Mouse (Mus musculus): Measurements from ENCODE around the gene Bloc1s1.

The Bloc1s1 gene

DNA sequence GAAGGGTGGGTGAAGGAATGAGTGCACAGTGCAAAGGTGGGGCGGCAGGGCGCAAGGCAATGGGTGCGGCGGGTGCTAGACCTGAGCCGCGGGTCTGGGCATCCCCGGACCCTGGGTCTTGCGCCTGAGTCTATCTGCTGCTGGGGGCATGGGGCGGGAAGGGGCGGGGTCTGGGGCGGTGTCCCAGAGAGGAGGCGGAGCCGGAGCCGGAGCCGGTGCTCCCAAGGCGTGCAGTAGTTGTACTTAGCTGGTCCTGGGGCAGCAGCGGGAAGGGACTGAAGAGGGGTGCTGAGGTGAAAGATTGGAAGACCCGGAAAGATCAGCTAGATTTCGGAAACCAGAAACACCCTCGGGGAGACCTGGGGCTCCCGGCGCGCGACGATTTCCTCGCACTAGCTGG is 9.7 kb upstream of the Bloc1s1 start, which contains the start of gene Itga7:
Gene Itga7, plus strand, starts transcription at position 245 of the 400 bp plus-strand sequence.
- intact Hi-C loops (cut with DNase I), result no loop called here

DNA sequence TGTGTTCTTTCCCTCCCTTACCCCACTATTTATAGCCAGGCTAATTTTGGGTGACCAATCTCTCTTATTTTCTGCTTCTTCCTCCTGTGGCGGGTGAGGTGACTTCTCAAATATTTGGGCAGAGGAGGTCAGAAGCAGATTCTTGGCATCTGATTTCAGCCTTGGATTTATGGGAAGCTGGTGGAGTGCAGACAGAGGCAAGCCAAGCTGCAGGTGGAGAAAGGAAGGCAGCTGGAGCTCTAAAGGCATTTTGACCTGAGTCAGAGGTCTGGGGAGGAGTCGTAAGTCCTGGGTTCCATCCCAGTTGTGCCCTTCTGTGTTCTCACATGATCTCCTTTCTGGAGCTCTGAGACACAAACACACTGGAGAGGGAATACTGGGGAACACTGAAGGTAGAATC is 7.6 kb upstream of the Bloc1s1 start:
- intact Hi-C loops (cut with DNase I), result no loop called here

DNA sequence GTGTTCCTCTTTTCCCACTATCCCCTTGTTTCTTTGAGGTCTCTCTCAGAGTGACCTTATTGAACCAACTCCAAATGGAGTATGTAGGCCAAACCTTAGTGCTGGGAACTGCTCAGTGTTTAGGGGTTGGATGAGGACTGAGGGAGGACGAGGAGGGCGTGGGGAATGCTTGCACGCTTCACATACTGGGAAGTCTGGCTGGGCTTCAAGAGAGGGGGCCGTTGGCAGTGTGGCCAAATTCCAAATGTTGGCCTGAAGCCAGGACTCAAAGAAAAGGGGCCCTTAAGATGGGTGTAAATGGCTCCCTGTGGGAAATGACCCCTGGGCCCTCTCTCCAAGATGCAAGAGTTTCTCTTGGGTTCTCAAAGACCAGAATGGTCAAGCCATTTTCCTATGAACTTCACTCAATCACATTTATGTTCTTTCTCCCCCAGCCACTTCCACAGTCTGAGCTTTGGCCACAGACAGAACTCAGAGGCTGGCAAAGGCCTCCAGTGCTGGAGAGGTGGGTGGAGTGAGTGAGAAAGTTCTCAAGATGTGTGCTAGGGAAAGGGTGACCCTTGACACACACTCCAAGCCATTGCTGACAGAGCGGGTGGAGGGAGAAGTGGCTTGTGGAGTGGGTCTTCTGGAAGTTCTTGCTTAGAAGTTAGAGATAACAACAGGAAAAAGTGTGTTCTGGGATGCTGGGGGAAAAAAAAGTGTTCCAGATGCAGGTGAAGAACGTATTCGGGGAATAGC is 6.0 kb upstream of the Bloc1s1 start:
- intact Hi-C loops (cut with DNase I), result no loop called here

DNA sequence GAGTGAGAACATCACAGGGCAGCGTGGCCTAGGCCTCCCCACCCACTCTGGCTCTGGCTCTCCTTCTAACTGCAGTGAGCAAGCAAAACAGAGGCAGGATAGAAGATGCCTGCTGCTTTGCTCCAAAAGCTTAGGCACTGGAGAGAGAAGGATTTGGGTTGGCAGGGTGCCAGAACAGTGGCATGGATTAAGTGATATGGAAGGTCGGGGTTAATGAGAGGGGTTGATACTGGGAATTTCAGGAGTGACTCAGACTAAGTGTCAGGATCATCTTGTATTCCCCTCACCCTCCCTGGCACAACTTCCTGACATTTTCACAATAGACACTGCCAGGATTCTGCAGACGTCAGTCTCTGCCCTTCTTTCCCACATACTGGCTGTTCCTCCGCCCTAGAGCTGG is 4.5 kb upstream of the Bloc1s1 start:
- intact Hi-C loops (cut with DNase I), result no loop called here

DNA sequence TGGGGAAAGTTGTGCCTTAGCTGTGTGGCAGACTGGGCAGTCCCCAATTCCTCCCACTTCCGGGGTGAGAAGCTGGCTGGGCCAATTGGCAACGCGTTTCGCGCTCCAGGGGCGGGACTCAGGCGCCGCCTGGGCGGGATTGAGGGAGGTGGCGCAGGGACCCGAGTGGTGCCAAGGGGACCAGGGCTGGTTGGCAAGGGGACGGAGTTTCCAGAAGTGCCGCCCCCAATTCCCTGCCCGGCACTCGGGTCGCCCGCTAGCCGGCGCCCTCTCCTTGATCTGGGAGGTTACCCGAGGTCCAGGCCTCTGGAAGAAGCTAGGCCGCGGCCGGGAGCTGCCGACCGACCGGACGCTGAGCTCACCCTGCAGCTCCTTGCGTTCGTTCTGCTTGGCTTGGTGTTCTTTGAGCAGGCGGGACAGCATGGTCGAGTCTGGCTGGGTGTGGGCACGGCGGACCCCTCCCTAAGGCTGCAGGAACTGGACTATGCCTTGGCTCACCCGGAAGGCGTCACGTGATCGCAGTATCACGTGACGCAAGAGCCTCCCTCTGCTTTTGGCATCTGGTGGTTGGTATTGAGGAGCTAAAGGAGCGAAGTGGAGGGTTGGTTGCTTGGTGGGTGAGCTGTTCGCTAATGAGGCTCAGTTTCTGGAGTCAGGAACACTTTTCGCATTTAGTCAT is 683 bp downstream of the Bloc1s1 start:
- intact Hi-C loops (cut with DNase I), result no loop called here

DNA sequence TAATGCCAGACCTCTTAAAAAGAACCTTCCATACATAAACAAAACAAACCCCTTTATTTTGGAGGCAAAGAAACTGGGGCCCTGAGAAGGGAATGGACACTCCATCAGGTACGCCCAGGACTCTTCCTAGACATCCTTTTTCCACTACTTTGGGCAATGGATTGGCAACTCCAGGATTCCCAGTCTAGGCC is 1.1 kb downstream of the Bloc1s1 start, which contains the start of gene Rdh5:
Gene Rdh5, minus strand, starts transcription at position 67 of the 191 bp plus-strand sequence.
- intact Hi-C loops (cut with DNase I), result no loop called here

DNA sequence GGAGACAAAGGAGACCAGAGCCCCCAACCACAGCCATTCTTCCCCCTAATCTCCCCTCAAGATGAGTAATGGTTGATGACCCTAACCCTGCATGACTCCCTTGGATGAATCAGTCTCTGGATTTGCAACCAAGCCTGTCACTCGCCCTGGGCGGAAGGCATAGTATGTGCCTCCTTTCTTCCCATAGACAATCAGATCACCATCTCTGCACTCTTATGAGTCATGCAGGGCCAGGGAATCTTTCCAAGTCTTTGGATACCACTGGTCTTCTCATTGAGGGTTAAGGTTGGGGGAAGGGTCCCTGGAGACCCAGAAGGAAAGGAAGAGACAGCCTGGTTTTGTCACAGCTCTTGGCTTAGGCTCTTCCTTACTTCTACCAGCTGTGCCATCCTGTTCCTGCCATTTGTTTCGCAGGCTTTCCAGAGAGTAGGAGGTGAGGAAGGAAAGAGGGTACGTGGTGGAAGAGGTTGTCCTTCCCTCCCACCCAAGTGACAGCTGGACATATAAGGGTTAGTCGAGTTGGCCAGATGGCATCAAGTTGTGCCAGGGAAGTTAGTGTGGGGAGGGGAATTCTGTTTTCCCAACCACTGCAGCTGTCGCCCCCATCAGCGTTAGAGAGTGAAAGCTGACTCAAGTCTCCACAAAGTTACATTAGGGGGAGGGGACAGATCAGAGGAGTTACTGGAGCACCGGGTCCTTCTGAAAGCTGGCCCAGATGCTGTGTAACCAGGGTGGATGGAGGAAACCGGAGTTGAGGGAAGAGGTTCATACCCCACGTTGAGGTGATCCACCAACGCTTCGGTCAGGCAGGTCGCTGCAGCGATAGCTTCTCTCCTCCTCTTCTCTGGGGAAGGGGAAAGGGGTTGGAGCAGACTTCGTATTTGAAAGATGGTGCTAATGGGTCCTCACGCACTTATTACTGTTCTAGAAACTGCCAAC is 1.7 kb downstream of the Bloc1s1 start:
- intact Hi-C loops (cut with DNase I), result no loop called here

DNA sequence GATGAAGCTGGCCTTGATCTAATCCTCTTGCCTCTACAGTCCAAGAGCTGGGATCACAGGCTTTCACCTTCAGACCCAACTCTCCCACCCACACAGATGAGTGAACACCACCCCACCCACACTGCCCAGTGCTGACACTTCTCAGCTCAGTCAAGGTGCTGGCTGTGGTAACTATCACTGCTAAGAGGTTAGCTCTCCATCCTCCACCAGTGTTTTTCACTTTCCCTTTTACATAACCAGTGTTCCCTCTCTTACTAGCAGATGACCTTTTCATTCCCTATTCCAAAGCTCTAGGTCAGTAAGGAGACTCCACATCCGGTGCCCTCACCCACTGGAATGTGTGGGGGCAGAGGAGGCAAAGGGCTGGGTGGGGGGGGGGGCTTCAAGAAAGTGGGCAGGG is 2.6 kb downstream of the Bloc1s1 start:
- intact Hi-C loops (cut with DNase I), result no loop called here

DNA sequence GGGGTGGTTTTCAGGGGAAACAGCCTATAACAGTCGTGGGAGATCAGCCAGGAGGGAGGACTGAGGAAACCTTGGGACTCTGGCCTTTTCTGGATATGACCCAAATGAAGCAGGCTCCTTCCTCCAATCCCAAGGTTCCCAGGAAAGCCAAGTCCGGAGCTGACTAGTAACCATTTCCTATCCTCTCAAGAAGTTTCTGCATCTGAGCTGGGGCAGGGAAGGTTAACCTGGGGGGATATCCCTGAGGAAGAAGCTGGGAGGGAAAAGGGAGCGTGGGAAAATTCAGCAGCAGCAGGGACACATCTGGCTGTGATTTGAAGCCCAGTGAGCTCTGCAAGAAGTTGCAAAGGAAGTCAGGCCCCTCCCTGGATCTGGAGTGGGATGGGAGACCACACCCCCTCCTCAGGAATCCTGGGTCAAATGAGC is 3.1 kb downstream of the Bloc1s1 start:
- intact Hi-C loops (cut with DNase I), result no loop called here

DNA sequence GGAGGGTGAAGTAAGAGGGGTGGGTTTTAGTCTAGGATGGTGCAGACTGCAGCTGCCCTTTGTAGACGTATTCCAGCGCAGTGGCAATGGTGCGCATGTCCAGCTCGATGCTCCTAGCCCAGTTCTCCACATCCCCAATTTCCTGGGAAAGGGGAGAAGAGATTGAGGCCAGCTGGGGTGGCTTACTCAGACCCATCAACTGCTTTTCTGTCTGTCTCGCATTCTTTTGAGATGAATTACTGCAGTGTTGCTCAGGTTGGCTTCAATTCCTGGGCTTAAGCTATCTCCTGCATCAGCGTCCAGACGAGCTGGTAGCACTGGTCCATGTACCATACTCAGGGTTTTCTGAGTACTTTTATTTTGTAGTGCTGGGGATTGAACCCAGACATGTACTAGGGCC is 3.9 kb downstream of the Bloc1s1 start:
- intact Hi-C loops (cut with DNase I), result no loop called here

DNA sequence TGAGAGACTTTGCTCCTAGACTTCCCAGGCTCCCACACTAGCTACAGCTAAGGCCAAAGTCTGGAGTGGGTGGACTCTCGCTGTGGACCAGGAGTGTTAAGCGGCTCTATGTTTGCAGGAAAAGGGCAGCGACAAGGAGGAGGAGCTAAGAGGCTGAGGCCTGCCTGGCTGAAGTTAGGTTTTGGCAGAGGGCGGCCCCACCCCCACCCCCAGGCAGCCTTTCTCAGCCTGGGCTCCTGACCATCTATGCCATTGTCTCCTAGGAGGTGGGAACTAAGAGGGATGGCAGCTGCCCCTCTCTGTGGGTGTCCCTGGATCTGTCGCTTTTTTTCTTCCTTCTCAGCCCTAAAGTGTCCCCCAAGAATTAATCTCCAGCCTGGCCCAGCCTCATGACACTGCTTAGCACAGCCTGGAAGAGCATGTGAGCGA is 4.6 kb downstream of the Bloc1s1 start:
- intact Hi-C loops (cut with DNase I), result no loop called here

DNA sequence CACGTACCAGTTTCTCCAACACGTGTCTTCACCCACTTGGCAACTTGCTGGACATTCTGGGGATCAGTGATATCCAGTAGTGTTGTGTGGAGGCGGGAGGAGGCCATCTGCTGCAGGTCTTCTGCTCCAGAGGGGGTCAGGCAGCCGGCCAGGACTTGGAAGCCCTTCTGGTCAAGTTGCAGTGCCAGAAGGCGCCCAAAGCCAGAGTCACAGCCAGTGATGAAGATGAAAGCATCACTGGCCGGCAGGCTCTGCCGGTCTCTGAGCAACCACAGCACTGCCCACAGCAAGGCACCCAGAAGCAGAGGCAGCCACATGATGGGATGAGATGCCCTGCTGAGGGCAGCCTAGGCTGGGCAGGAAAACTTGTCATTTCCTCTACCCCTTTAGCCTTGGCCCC is 5.6 kb downstream of the Bloc1s1 start:
- intact Hi-C loops (cut with DNase I), result no loop called here

DNA sequence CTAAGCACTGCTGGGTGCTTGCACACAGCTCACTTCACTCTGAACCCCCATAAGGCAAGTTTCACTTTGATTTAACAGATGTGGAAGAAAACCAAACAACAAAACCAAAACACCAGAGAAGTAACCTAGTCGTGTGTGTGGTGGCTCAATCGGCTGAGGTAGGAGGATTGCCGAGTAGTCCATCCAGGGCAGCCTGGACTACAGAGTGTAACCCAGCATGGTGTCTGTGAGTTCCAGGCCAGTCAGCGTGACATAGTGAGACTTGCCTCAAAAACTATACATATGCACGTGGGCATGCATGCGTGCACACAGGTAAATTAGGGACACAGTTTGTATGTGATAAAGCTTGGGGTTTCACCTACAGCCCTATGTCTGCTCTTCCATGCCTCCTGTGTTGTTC is 6.4 kb downstream of the Bloc1s1 start:
- intact Hi-C loops (cut with DNase I), result no loop called here

DNA sequence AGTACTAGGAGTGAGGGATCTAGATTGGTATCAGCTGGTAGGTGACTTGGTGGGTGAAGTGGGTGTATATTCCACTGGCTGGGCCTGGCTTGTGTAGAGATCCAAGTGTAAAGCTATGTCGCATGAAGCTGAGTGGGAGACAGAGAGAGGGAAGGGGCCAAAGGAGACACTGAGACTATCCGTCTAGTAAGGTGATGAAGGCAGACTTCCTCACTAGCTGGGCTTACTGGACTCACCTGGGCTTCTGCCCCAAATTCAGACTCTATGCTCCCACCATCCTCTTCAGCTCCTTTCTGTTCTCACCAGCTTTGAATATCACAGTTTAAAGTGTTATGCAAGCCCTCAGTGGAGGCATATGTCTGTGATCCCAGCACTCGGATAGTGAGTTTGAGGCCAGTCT is 7.2 kb downstream of the Bloc1s1 start:
- intact Hi-C loops (cut with DNase I), result no loop called here

DNA sequence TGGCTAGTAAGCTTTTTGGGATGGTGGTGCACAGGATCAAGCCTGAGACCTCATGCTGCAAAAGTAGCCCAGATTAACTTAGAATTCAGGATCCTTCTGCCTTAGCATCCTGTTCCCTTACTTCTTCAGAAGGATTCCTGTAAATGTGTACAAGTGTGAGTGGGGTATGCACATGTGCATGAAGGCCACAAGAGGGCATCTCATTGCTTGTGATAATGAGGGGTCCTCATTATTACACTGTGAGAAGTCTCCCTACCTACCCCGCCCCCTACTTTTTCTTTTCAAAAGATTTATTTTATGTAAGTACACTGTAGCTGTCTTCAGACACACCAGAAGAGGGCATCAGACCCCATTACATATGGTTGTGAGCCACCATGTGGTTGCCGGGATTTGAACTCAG is 8.3 kb downstream of the Bloc1s1 start:
- intact Hi-C loops (cut with DNase I), result no loop called here

DNA sequence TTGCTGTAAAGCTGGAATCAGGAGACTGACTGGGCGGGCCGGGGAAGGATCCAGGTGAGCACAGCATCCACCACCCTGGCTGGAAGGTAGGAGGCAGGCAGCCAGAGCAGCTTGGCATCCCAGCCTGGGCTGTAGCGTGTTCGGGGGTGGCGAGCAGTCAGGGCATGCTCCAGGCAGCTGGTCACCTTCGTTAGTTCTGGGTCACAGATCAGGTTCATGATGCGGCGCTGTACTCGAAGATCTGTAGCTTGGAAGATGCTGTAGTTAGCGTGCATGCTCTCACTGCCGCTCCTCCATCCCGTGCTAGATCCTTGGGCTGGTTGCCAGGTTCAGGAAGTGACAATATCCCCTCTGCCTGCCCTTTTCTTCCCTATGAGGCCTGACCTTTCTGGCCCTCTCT is 10.1 kb downstream of the Bloc1s1 start:
- intact Hi-C loops (cut with DNase I), result no loop called here

DNA sequence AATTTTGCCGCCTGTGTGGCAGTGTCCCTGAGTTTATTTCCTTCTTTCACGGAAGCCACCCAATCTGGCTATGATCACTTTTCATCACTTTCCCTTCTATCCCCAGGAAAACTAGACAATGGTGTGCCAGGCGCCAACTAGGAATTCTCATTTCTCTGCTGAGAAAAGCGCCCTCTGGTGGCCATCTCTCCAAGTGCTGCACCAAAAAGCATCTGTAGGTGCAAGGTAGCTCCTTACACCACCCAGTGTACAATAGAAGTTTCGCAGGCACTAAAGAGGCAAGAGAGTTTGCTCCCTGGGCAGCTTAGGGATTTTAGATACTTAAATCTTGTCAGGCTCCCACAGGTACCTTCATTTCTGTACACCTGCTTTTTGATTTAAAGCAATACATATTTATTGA is 10.6 kb downstream of the Bloc1s1 start:
- intact Hi-C loops (cut with DNase I), result no loop called here

DNA sequence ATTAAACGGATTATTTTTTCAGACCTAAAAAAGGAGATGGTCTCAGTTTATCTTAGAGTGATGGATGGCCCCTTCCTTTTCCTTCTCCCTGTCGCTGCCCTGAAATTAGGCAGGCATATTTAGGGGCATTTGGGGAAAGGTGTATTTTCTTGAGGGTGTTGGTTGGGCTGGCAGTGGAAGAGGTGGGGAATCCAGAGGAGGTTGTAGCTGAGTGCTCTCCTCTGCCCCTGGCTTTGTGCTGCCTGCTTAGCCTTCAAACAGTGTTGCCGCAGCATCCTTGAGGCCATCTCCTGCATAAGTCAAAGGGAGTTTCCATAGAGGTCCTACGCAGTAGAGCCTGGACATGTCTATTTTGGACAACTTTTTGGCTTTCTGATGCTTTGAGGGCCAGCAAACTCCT is 11.0 kb downstream of the Bloc1s1 start:
- intact Hi-C loops (cut with DNase I), result no loop called here

DNA sequence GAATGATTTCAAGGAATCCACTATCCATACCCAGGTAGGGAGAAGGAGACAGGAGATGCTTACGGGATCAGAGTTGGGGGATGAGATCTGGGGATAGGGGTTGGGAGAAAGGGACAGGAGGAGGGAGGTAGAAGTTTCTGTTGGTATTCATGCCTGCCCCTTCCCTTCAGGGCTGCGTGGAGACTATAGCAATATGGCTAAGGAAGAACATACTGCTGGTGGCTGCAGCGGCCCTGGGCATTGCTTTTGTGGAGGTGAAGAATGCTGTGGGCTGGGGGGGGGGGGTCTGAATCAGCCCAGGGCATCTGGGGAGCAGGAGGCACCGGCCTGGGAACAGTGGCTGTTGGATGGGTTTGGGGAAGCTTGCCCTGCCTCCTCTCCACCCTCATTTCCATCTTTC is 11.6 kb downstream of the Bloc1s1 start:
- intact Hi-C loops (cut with DNase I), result no loop called here

DNA sequence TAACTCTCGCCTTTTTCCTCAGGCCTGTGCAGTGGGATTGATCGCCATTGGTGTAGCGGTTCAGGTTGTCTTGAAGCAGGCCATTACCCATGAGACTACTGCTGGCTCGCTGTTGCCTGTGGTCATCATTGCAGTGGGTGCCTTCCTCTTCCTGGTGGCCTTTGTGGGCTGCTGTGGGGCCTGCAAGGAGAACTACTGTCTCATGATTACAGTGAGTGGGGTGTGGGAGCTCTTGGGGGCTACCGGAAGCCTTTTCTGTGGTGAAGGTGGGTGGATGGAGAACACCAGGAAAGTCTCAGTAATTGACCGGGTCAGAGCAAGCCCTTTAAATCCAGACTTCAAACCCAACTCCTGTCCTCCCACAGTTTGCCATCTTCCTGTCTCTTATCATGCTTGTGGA is 12.4 kb downstream of the Bloc1s1 start:
- intact Hi-C loops (cut with DNase I), result no loop called here

DNA sequence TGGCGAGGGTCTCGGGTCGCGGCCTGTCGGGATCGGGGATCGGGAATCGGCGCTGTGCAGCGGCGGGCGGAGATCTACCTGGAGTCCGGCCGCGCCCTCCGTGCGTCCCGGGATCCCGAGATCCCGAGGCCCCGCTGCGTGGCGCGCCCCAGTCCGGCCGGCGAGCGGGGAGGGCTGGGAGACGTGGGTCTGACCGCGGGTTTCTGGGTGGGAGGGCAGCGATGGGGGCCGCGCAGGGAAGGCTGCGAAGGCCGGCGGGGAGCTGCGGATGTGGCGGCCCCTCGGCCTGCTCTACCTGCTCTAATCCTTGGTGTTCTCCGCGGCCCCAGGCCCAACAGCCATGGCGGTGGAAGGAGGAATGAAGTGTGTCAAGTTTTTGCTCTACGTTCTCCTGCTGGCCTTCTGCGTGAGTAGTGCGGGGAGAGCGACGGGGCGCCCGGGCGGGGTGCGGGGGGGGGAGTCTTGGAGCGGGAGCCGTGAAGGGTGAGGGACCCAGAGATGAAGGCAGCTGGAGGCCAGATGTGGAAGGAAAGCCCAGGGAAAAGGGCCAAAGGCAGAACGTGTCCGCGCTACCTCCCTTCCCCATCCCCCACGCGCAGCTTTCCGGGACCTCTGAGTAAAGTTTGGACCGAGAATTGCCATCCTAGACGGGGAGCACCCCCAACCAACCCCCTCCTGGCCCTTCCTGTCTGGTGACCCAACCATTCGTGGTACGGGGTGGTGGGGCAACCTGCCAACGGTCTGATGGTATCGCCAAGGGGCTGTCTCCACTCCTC is 13.6 kb downstream of the Bloc1s1 start:
- intact Hi-C loops (cut with DNase I), result no loop called here

All from adrenal gland (tissue).